ENCODE assay signal across 15 mouse cellular contexts in the genomic region with DNA sequence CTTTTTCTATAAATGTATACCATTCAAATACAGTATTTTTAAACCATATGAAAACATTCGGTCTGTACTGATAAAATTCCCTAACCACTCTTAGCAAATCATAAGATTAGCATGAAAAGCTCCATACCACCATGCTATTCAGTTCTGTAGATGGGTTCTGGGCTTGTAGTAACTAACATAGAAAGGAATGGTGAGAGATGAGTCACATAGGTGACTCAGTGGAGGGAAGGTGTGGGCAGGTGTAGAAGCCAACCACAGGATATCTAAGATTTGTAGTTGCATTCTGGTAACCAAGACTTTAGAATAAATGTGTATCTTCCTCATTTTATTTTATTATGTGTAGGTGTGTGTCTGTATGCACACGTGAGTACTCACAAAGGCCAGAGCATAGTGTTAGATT.
"Had no signal": no experiment of that assay in that cellular context is flagged by ENCODE, and none has a peak within 500 bp of the region (broad histone marks: within the 10 kb centered on the region; RNA-seq: fewer than 3 reads in every experiment).

No protein-coding gene starts in this region.

- DNase-seq: retina, postnatal 1 day; right cerebral cortex, adult 18-20 months; right cerebral cortex, postnatal 14 days; right cerebral cortex, postnatal 25 days; right cerebral cortex, postnatal 4 days; spleen, adult 18-20 months; thymus, adult 18-20 months; thymus, adult 2 months; thymus, postnatal 25 days; thymus, postnatal 36 days; thymus, postnatal 4 days had no signal

- H3K27me3 ChIP-seq: neural tube, embryonic 12.5 days; neural tube, embryonic 13.5 days; neural tube, embryonic 15.5 days; stomach, embryonic 15.5 days had no signal
